Mouse (Mus musculus): ENCODE measurements at regions not wholly inside any gene's neighbourhood (a gene's known extent, or its start where the extent isn't known, plus 50 kb on each side); places are given as distances from the start of the nearest gene placed in this dataset.

DNA sequence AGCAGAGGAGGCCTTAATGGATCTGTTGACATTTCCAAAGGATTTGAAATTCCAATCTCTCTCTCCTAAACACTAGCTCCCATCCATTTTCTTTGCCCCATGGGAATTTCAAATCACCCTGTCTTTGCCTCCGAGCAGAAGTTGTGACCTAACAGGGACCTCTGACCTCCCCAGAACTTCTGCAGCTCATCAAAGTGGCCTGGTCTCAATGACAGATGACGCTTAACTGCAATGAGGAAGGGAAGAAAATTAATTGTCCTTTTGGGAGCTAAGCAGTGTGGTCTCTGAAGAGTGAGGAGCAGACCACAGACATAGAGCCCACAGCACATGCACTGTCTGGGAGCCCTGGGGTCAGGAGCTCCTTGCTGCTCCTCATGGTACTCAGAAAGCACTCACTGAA, 155.3 kb downstream of the Tox3 start:
- 36% methylated on average over 2 of the region's 2 CpGs for WGBS (ENCODE audit: insufficient replicate concordance)
- no peak overlapping the region for H3K4me3 ChIP-seq (ENCODE audit: low read depth, low read length)
- no peaks in the 10 kb centered on the region for H3K27me3 ChIP-seq (ENCODE audit: control insufficient read depth, insufficient read depth, low read depth, low read length)
- ATAC-seq (ENCODE audit: low read depth): no peak
- no peaks in the 10 kb centered on the region for H3K36me3 ChIP-seq (ENCODE audit: control insufficient read depth, insufficient read depth)
- H3K9me3 ChIP-seq (replicated peaks; ENCODE audit: control insufficient read depth, low read length): no peaks in the 10 kb centered on the region
- H3K27ac ChIP-seq (ENCODE audit: low read length): no peak overlapping the region
- no peaks in the 10 kb centered on the region for H3K4me1 ChIP-seq (ENCODE audit: control insufficient read depth, low read depth, low read length)
- H3K4me2 ChIP-seq (ENCODE audit: low read depth, low read length): no peak overlapping the region
- H3K9ac ChIP-seq (ENCODE audit: low read depth, low read length): no peak overlapping the region

DNA sequence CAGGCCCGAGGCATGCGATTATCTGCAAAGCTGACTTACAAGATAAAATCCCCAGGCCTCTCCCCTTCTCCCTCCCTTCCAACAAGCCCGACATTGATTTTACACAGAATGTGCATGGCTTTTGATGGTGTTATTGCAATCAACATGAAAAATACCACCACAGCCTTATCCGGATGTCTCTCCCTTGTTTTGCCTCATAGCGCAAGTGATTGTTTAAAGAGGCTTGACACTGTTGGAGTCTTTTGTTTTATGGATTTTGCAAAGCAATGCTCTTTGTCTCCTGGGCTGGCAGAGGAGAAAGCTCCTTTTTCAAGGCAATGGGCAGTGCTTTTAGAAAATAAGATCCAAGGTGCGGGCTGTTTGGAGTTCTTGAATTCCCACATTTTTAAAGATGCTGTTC, 165.3 kb downstream of the Tox3 start:
- Histone ChIP-seq H3K36me3 (ENCODE audit: control insufficient read depth, insufficient read depth) (no peaks in the 10 kb centered on the region), H3K4me1 (ENCODE audit: control insufficient read depth, low read depth, low read length) (no peaks in the 10 kb centered on the region), H3K9me3 (replicated peaks; ENCODE audit: control insufficient read depth, low read length) (no peaks in the 10 kb centered on the region), H3K9ac (ENCODE audit: low read depth, low read length) (no peak overlapping the region), H3K4me3 (ENCODE audit: low read depth, low read length) (no peak overlapping the region), H3K27ac (ENCODE audit: low read length) (no peak overlapping the region), H3K27me3 (ENCODE audit: control insufficient read depth, insufficient read depth, low read depth, low read length) (no peaks in the 10 kb centered on the region), H3K4me2 (ENCODE audit: low read depth, low read length) (no peak overlapping the region)
- no peak for ATAC-seq (ENCODE audit: low read depth)
- 52% methylated on average over 6 of the region's 6 CpGs for WGBS (ENCODE audit: insufficient replicate concordance)

DNA sequence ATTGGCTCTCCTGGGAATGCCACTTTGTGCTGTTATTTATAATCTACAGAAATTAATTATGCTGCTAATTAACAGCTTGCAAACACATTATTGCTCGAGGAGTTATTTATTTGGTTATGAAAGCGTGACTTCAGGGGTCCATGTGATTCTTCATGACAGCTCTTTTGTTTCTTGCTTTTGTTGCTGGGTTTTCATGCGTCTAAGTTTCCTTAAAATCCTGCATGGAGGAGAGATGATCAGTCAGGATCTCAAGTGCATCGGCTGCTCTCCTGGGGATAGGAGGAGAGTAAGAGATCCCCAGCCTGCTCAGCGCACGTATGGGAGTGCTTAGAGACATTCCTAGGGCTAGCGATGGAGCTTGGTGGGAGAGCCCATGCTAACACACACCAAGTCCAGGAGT, 171.4 kb downstream of the Tox3 start:
- ATAC-seq (ENCODE audit: low read depth): no peak

DNA sequence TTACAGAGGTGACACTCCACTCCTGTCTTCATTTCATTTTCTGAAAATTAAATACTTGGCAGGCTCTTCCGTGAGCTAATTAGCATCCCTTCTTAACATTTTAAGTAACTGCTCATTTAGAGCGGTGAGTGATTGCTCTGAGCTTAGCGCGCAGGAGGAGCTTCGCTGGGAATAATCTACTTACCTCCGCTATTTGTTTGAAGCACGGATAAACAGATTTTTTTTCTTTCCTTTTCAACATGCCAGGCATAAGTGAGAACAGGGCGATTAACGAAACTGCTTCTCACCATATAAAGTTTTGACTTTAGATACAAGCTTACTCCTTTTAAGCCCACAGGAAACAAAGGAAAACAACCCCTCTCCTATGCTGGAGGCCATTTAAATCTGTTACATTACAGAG, 171.8 kb downstream of the Tox3 start:
- Histone ChIP-seq H3K27me3 (ENCODE audit: control insufficient read depth, insufficient read depth, low read depth, low read length) (no peaks in the 10 kb centered on the region), H3K36me3 (ENCODE audit: control insufficient read depth, insufficient read depth) (no peaks in the 10 kb centered on the region), H3K27ac (ENCODE audit: low read length) (no peak overlapping the region), H3K4me2 (ENCODE audit: low read depth, low read length) (no peak overlapping the region), H3K4me1 (ENCODE audit: control insufficient read depth, low read depth, low read length) (no peaks in the 10 kb centered on the region), H3K9me3 (replicated peaks; ENCODE audit: control insufficient read depth, low read length) (no peaks in the 10 kb centered on the region), H3K9ac (ENCODE audit: low read depth, low read length) (no peak overlapping the region), H3K4me3 (ENCODE audit: low read depth, low read length) (no peak overlapping the region)
- ATAC-seq (ENCODE audit: low read depth): no peak
- WGBS (ENCODE audit: insufficient replicate concordance): 42% methylated on average over 9 of the region's 9 CpGs

More for the DNA sequence above, 171.4 kb downstream of the Tox3 start:
- Histone ChIP-seq H3K9me3 (replicated peaks; ENCODE audit: control insufficient read depth, low read length) (no peaks in the 10 kb centered on the region), H3K27ac (ENCODE audit: low read length) (no peak overlapping the region), H3K4me1 (ENCODE audit: control insufficient read depth, low read depth, low read length) (no peaks in the 10 kb centered on the region), H3K36me3 (ENCODE audit: control insufficient read depth, insufficient read depth) (no peaks in the 10 kb centered on the region), H3K27me3 (ENCODE audit: control insufficient read depth, insufficient read depth, low read depth, low read length) (no peaks in the 10 kb centered on the region), H3K4me3 (ENCODE audit: low read depth, low read length) (no peak overlapping the region), H3K9ac (ENCODE audit: low read depth, low read length) (no peak overlapping the region), H3K4me2 (ENCODE audit: low read depth, low read length) (no peak overlapping the region)
- WGBS (ENCODE audit: insufficient replicate concordance): 60% methylated on average over 7 of the region's 7 CpGs

DNA sequence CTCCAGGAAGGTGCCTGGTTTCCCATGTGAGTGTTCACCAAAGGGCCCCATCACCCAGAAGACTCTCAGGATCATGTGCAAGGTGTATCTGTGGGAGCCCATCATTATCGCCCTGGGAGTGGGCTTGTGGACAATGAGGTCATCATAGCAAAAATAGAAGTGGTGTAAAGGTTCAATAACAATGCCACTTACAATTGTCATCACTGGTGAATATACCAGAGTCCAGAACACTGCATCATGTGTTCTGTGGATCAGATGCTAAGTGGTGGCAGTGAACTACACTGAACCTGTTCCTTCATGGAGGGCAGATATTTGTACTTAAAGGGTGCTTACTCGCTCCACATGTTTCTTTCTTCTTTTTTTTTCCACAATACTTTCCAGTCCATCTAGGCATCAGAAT, 181.5 kb downstream of the Tox3 start:
- no peaks in the 10 kb centered on the region for H3K9me3 ChIP-seq (replicated peaks; ENCODE audit: control insufficient read depth, low read length)
- no peak overlapping the region for H3K9ac ChIP-seq (ENCODE audit: low read depth, low read length)
- H3K4me3 ChIP-seq (ENCODE audit: low read depth, low read length): no peak overlapping the region
- H3K36me3 ChIP-seq (ENCODE audit: control insufficient read depth, insufficient read depth): no peaks in the 10 kb centered on the region
- H3K27me3 ChIP-seq (ENCODE audit: control insufficient read depth, insufficient read depth, low read depth, low read length): no peaks in the 10 kb centered on the region
- H3K4me1 ChIP-seq (ENCODE audit: control insufficient read depth, low read depth, low read length): no peaks in the 10 kb centered on the region
- 75% methylated on average over 2 of the region's 2 CpGs for WGBS (ENCODE audit: insufficient replicate concordance)
- no peak overlapping the region for H3K4me2 ChIP-seq (ENCODE audit: low read depth, low read length)
- no peak for ATAC-seq (ENCODE audit: low read depth)
- no peak overlapping the region for H3K27ac ChIP-seq (ENCODE audit: low read length)

DNA sequence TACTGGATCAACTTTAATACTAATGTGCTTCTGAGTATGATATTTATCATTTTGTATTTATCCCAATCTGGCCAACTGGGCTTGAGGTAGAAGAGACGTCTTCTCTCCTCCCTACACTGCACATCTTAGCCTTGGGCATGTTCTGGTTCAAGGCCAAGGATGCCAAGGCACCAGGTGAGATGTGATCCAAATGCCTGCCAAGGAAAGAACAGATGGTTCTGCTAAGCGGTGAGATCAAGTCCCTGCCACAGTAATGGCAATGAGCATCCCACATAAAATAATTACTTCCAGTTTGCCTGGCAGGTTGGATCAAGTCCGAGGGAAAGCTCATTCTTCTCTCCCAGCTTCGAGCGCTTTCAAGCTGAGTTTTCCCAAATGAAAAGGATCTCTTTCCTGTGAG, 196.7 kb downstream of the Tox3 start:
- WGBS (ENCODE audit: insufficient replicate concordance): 68% methylated on average over 5 of the region's 5 CpGs
- Histone ChIP-seq H3K4me2 (ENCODE audit: low read depth, low read length) (no peak overlapping the region), H3K9me3 (replicated peaks; ENCODE audit: control insufficient read depth, low read length) (no peaks in the 10 kb centered on the region), H3K4me3 (ENCODE audit: low read depth, low read length) (no peak overlapping the region), H3K4me1 (ENCODE audit: control insufficient read depth, low read depth, low read length) (no peaks in the 10 kb centered on the region), H3K36me3 (ENCODE audit: control insufficient read depth, insufficient read depth) (no peaks in the 10 kb centered on the region), H3K27ac (ENCODE audit: low read length) (no peak overlapping the region), H3K27me3 (ENCODE audit: control insufficient read depth, insufficient read depth, low read depth, low read length) (no peaks in the 10 kb centered on the region), H3K9ac (ENCODE audit: low read depth, low read length) (no peak overlapping the region)
- no peak for ATAC-seq (ENCODE audit: low read depth)

DNA sequence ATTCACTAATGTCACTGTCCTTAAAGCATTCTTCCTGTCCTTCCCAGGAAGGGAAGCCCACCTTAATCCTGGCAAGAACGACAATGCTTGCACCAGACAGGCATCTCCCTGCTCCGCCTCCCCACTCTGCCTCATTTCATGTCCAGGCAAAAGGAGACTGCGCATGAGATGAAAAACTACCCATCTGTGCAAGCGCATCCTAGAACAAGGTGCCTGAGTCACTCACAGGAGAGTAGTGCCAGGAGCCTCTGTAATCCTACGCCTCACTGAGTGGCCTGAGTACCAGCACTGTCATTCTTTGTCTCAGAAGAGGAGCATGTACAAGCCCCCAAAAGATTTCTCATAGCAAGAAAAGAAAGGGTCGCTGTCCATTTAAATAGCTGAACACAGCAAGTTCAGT, 198.2 kb downstream of the Tox3 start:
- 66% methylated on average over 6 of the region's 6 CpGs for WGBS (ENCODE audit: insufficient replicate concordance)
- no peak for ATAC-seq (ENCODE audit: low read depth)

DNA sequence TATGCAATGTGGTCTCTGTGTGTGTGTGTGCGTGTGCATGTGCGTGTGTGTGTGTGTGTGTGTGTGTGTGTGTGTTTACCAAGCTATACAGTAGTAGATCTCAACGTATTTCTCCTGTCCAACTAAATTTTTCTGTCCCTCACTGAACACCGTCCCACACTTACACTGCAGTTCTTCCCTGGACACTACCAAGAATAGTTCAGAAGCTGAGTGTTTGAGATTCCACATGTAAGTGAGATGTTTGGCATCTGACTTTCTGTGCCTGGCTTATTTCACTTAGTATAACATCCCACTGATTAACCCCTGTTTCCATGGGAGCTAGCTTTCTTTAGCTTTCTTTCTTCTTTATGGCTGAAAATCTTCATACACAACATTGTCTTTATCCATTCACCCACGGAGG, 213.5 kb downstream of the Tox3 start:
- Histone ChIP-seq H3K4me2 (ENCODE audit: low read depth, low read length) (no peak overlapping the region), H3K4me3 (ENCODE audit: low read depth, low read length) (no peak overlapping the region), H3K27me3 (ENCODE audit: control insufficient read depth, insufficient read depth, low read depth, low read length) (no peaks in the 10 kb centered on the region), H3K4me1 (ENCODE audit: control insufficient read depth, low read depth, low read length) (no peaks in the 10 kb centered on the region), H3K36me3 (ENCODE audit: control insufficient read depth, insufficient read depth) (no peaks in the 10 kb centered on the region), H3K27ac (ENCODE audit: low read length) (no peak overlapping the region), H3K9ac (ENCODE audit: low read depth, low read length) (no peak overlapping the region), H3K9me3 (replicated peaks; ENCODE audit: control insufficient read depth, low read length) (no peaks in the 10 kb centered on the region)
- 53% methylated on average over 5 of the region's 5 CpGs for WGBS (ENCODE audit: insufficient replicate concordance)
- no peak for ATAC-seq (ENCODE audit: low read depth)

More for the DNA sequence above, 198.2 kb downstream of the Tox3 start:
- Histone ChIP-seq H3K4me1 (ENCODE audit: control insufficient read depth, low read depth, low read length) (no peaks in the 10 kb centered on the region), H3K27me3 (ENCODE audit: control insufficient read depth, insufficient read depth, low read depth, low read length) (no peaks in the 10 kb centered on the region), H3K4me2 (ENCODE audit: low read depth, low read length) (no peak overlapping the region), H3K36me3 (ENCODE audit: control insufficient read depth, insufficient read depth) (no peaks in the 10 kb centered on the region), H3K27ac (ENCODE audit: low read length) (no peak overlapping the region), H3K4me3 (ENCODE audit: low read depth, low read length) (no peak overlapping the region), H3K9ac (ENCODE audit: low read depth, low read length) (no peak overlapping the region), H3K9me3 (replicated peaks; ENCODE audit: control insufficient read depth, low read length) (no peaks in the 10 kb centered on the region)

DNA sequence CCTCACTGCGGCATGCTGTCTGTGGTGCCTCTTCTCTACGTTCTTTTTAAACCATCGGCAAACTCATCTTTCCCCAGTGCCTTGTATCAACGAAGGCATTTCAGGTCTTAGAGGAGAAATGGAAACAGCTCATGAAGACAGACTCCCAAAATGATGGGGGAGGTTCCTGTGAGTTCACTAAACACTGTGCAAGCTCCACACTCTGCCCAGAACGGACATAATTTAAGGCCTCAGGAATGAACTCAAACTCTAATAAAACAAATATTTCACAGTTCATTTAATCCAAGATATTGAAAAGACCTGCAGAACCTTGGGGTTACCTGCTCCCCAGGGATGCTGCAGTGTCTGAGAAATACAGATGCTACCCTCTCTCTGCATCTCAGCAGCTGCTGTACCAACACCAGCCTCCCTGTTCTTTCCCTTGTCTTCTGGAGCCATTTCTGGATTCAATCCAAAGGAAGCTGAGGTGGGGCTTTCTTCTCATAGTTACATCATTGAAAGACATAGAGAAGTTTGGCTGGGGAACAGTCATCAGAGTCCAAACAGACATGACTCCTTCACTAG, 217.4 kb downstream of the Tox3 start:
- H3K9me3 ChIP-seq (replicated peaks; ENCODE audit: control insufficient read depth, low read length): no peaks in the 10 kb centered on the region

More for the DNA sequence above, 217.4 kb downstream of the Tox3 start:
- no peak overlapping the region for H3K9ac ChIP-seq (ENCODE audit: low read depth, low read length)
- WGBS (ENCODE audit: insufficient replicate concordance): 68% methylated on average over 5 of the region's 5 CpGs
- no peak overlapping the region for H3K4me3 ChIP-seq (ENCODE audit: low read depth, low read length)
- H3K4me1 ChIP-seq (ENCODE audit: control insufficient read depth, low read depth, low read length): no peaks in the 10 kb centered on the region
- no peaks in the 10 kb centered on the region for H3K36me3 ChIP-seq (ENCODE audit: control insufficient read depth, insufficient read depth)
- ATAC-seq (ENCODE audit: low read depth): no peak
- H3K27me3 ChIP-seq (ENCODE audit: control insufficient read depth, insufficient read depth, low read depth, low read length): no peaks in the 10 kb centered on the region
- no peak overlapping the region for H3K27ac ChIP-seq (ENCODE audit: low read length)
- H3K4me2 ChIP-seq (ENCODE audit: low read depth, low read length): no peak overlapping the region
